11 mouse cellular contexts compared by ENCODE assay signal in genomic region chr9:31611036-31611695, GRCm38 (mm10).
"Had no signal": no experiment of that assay in that cellular context is flagged by ENCODE, and none has a peak within 500 bp of the region (broad histone marks: within the 10 kb centered on the region; RNA-seq: fewer than 3 reads in every experiment).

No protein-coding gene starts in this region.

- H3K9ac ChIP-seq: limb, embryonic 13.5 days; liver, embryonic 14.5 days; neural tube, embryonic 15.5 days had no signal

- H3K4me2 ChIP-seq: limb, embryonic 13.5 days; neural tube, embryonic 15.5 days had no signal

- H3K27me3 ChIP-seq: limb, embryonic 13.5 days; neural tube, embryonic 15.5 days had no signal

- H3K27ac ChIP-seq: left cerebral cortex, adult 2 months; limb, embryonic 13.5 days; liver, embryonic 14.5 days; midbrain, embryonic 10.5 days; neural tube, embryonic 15.5 days had no signal

- H3K36me3 ChIP-seq: limb, embryonic 13.5 days; midbrain, embryonic 10.5 days; neural tube, embryonic 15.5 days had no signal

- H3K4me3 ChIP-seq: left cerebral cortex, adult 2 months; limb, embryonic 13.5 days; midbrain, embryonic 10.5 days; myocyte; neural tube, embryonic 15.5 days had no signal

- DNase-seq: kidney, postnatal 25 days; midbrain, embryonic 14.5 days; right cerebral cortex, adult 18-20 months; right cerebral cortex, postnatal 25 days; thymus, postnatal 4 days had no signal

- H3K4me1 ChIP-seq: midbrain, embryonic 10.5 days; neural tube, embryonic 15.5 days had no signal

- H3K9me3 ChIP-seq: limb, embryonic 13.5 days; midbrain, embryonic 10.5 days; neural tube, embryonic 15.5 days had no signal
